Mouse (Mus musculus): ENCODE data around the gene Mpi. TPM values are rescaled to one million over a fixed set of nuclear protein-coding genes. Genes with fewer than 3 reads are reported as not detected.

Mpi gene
- total and polyA plus RNA-seq, 2 experiments: 8.9 to 14.5 TPM

DNA sequence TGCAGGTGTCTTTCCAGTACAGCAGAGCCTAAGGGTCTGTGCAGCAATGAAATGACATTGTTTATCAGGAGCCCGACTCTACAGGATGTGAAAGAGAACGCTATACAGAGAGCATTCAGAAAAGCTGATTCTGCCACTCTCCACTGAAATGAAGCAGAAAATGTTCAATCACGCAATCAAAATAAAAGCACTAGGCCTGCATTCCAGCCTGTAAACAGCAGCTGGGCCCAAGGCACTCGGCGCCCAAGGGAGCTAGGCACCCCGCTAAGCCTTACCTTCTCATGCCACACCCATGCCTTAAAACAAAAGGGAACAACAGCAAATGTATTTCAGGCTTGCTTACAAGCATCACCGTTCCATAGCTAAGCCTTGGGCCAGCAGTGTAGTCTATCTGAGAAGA, 54.0 kb downstream of the Mpi start:
- H3K27ac ChIP-seq (replicated peaks; ENCODE audit: insufficient read depth, low read depth, low read length): no peak overlapping the region
- no peak overlapping the region for H3K9ac ChIP-seq (ENCODE audit: low read depth, low read length)
- 0 out of 2 replicates have a peak, but pooled peaks cover 6% of the 10 kb centered on the region for H3K4me1 ChIP-seq (ENCODE audit: control insufficient read depth, insufficient read depth, low read length)
- TF ChIP-seq POLR2A (IDR thresholded peaks at IDR 0.05; ENCODE audit: extremely low read depth, insufficient read depth, low read length): no peak
- no peak for TF ChIP-seq CTCF (IDR thresholded peaks at IDR 0.05; ENCODE audit: low read depth, low read length)
- H3K4me3 ChIP-seq (ENCODE audit: insufficient read depth, low read depth, low read length): no peak overlapping the region
- H3K36me3 ChIP-seq (ENCODE audit: control insufficient read depth, insufficient read depth, low read length): no peaks in the 10 kb centered on the region
- H3K27me3 ChIP-seq (ENCODE audit: control insufficient read depth, insufficient read depth, low read length): peaks cover 6% of the 10 kb centered on the region; the same call in 1 of the 2 replicates
- no peaks in the 10 kb centered on the region for H3K79me2 ChIP-seq (ENCODE audit: control insufficient read depth, insufficient read depth, low read length)
- 87% methylated on average over 7 of the region's 7 CpGs for WGBS
- no peak for DNase-seq (ENCODE audit: extremely low read depth, low read depth, low spot score)

DNA sequence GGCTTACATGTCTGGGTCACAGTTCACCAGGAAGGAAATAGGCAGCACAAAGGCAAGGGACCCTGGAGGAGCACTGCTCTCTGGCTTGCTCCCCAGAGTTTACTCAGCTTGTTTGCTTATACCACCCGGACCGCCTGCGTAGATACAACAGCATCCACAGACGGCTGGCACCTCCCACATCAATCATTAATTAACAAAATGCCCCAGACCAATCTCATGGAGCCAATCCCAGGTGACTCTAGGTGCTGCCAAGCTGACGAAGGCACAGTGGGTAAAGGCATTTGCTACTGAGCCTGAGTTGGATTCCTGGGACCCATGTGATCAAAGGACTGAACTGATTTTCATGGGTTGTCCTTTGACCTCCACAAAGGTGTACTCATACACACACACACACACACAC, 55.3 kb downstream of the Mpi start:
- Histone ChIP-seq H3K79me2 (ENCODE audit: control insufficient read depth, insufficient read depth, low read length) (no peaks in the 10 kb centered on the region), H3K27me3 (ENCODE audit: control insufficient read depth, insufficient read depth, low read length) (peaks cover 4% of the 10 kb centered on the region; the same call in 1 of the 2 replicates), H3K27ac (replicated peaks; ENCODE audit: insufficient read depth, low read depth, low read length) (no peak overlapping the region), H3K9ac (ENCODE audit: low read depth, low read length) (no peak overlapping the region), H3K36me3 (ENCODE audit: control insufficient read depth, insufficient read depth, low read length) (no peaks in the 10 kb centered on the region), H3K4me3 (ENCODE audit: insufficient read depth, low read depth, low read length) (no peak overlapping the region), H3K4me1 (ENCODE audit: control insufficient read depth, insufficient read depth, low read length) (0 out of 2 replicates have a peak, but pooled peaks cover 6% of the 10 kb centered on the region)
- WGBS: 8% methylated on average over 5 of the region's 5 CpGs
- peak; percentile 70 for DNase-seq (ENCODE audit: extremely low read depth, low read depth, low spot score)
- TF ChIP-seq CTCF (IDR thresholded peaks at IDR 0.05; ENCODE audit: low read depth, low read length) (no peak), POLR2A (IDR thresholded peaks at IDR 0.05; ENCODE audit: extremely low read depth, insufficient read depth, low read length) (no peak)

DNA sequence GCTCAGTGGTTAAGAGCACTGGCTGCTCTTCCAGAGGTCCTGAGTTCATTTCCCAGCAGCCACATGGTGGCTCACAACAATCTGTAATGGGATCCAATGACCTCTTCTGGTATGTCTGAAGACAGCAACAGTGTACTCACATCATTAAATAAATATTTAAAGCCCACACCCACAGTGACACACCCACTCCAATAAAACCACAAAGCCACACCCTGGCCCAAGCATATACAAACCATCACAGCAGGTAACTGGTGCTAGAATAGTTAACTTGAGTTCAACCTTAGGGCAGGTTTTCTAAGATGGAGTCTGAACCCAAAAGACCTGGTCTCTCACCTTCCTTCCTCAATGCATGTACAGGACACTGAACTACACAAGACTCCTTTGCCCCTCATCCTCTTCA, 57.6 kb downstream of the Mpi start:
- no peak for DNase-seq (ENCODE audit: extremely low read depth, low read depth, low spot score)
- Histone ChIP-seq H3K9ac (ENCODE audit: low read depth, low read length) (no peak overlapping the region), H3K27ac (replicated peaks; ENCODE audit: insufficient read depth, low read depth, low read length) (no peak overlapping the region), H3K36me3 (ENCODE audit: control insufficient read depth, insufficient read depth, low read length) (no peaks in the 10 kb centered on the region), H3K4me1 (ENCODE audit: control insufficient read depth, insufficient read depth, low read length) (0 out of 2 replicates have a peak, but pooled peaks cover 6% of the 10 kb centered on the region), H3K79me2 (ENCODE audit: control insufficient read depth, insufficient read depth, low read length) (no peaks in the 10 kb centered on the region), H3K4me3 (ENCODE audit: insufficient read depth, low read depth, low read length) (no peak overlapping the region), H3K27me3 (ENCODE audit: control insufficient read depth, insufficient read depth, low read length) (no peaks in the 10 kb centered on the region)
- TF ChIP-seq POLR2A (IDR thresholded peaks at IDR 0.05; ENCODE audit: extremely low read depth, insufficient read depth, low read length) (no peak), CTCF (IDR thresholded peaks at IDR 0.05; ENCODE audit: low read depth, low read length) (no peak)

Other genes starting within 250 kb of the Mpi start
- gene Ppcdc, start 112.6 kb downstream of the Mpi start, total RNA-seq (2014; rRNA removed): 10.9 and 11.3 TPM in 2 replicates
- gene Ppcdc, start 112.6 kb downstream of the Mpi start, polyA plus RNA-seq (2012; rRNA removed): 25.2 and 42.4 TPM in 2 replicates
- 10.3 and 12.7 TPM in 2 replicates for gene Scamp5, start 84.7 kb downstream of the Mpi start, total RNA-seq (2014; rRNA removed)
- 13.7 and 18.2 TPM in 2 replicates for gene Scamp5, start 84.7 kb downstream of the Mpi start, polyA plus RNA-seq (2012; rRNA removed)
- not detected in 2 replicates for gene Rpp25, start 48.7 kb downstream of the Mpi start, total RNA-seq (2014; rRNA removed)
- gene Rpp25, start 48.7 kb downstream of the Mpi start, polyA plus RNA-seq (2012; rRNA removed): not detected in 2 replicates
- 299 and 328 TPM in 2 replicates for gene Cox5a, start 31.5 kb downstream of the Mpi start, total RNA-seq (2014; rRNA removed)
- gene Cox5a, start 31.5 kb downstream of the Mpi start, polyA plus RNA-seq (2012; rRNA removed): 507 and 522 TPM in 2 replicates
- 4.4 and 5.4 TPM in 2 replicates for gene Fam219b, start 15.2 kb downstream of the Mpi start, total RNA-seq (2014; rRNA removed)
- gene Fam219b, start 15.2 kb downstream of the Mpi start, polyA plus RNA-seq (2012; rRNA removed): 6.5 and 6.7 TPM in 2 replicates
- gene Scamp2, start 8.2 kb upstream of the Mpi start, total RNA-seq (2014; rRNA removed): 10.5 and 10.7 TPM in 2 replicates
- gene Scamp2, start 8.2 kb upstream of the Mpi start, polyA plus RNA-seq (2012; rRNA removed): 28.4 and 32.6 TPM in 2 replicates
- 4.5 and 5.7 TPM in 2 replicates for gene Ulk3, start 36.7 kb upstream of the Mpi start, total RNA-seq (2014; rRNA removed)
- gene Ulk3, start 36.7 kb upstream of the Mpi start, polyA plus RNA-seq (2012; rRNA removed): 9.8 and 16.8 TPM in 2 replicates
- gene Cplx3, start 53.5 kb upstream of the Mpi start, total RNA-seq (2014; rRNA removed): not detected in 2 replicates
- gene Cplx3, start 53.5 kb upstream of the Mpi start, polyA plus RNA-seq (2012; rRNA removed): not detected in 2 replicates
- gene Lman1l, start 68.0 kb upstream of the Mpi start, total RNA-seq (2014; rRNA removed): not detected in 2 replicates
- not detected in 2 replicates for gene Lman1l, start 68.0 kb upstream of the Mpi start, polyA plus RNA-seq (2012; rRNA removed)
- 18.3 and 32.8 TPM in 2 replicates for gene Csk, start 100.9 kb upstream of the Mpi start, total RNA-seq (2014; rRNA removed)
- gene Csk, start 100.9 kb upstream of the Mpi start, polyA plus RNA-seq (2012; rRNA removed): 31.4 and 33.9 TPM in 2 replicates
- gene Cyp1a2, start 130.9 kb upstream of the Mpi start, total RNA-seq (2014; rRNA removed): 495 and 621 TPM in 2 replicates
- 954 and 976 TPM in 2 replicates for gene Cyp1a2, start 130.9 kb upstream of the Mpi start, polyA plus RNA-seq (2012; rRNA removed)
- 0.74 and 1.0 TPM in 2 replicates for gene Cyp1a1, start 135.2 kb upstream of the Mpi start, total RNA-seq (2014; rRNA removed)
- gene Cyp1a1, start 135.2 kb upstream of the Mpi start, polyA plus RNA-seq (2012; rRNA removed): 1.0 TPM in 2 replicates
- gene Edc3, start 155.8 kb upstream of the Mpi start, total RNA-seq (2014; rRNA removed): 5.7 and 6.4 TPM in 2 replicates
- 6.6 TPM in 2 replicates for gene Edc3, start 155.8 kb upstream of the Mpi start, polyA plus RNA-seq (2012; rRNA removed)
- 32.5 and 55.3 TPM in 2 replicates for gene Clk3, start 213.1 kb upstream of the Mpi start, total RNA-seq (2014; rRNA removed)
- 45.8 and 48.1 TPM in 2 replicates for gene Clk3, start 213.1 kb upstream of the Mpi start, polyA plus RNA-seq (2012; rRNA removed)

All from liver, adult 2 months (tissue).